25 mouse cellular contexts compared by ENCODE assay signal in the genomic region with DNA sequence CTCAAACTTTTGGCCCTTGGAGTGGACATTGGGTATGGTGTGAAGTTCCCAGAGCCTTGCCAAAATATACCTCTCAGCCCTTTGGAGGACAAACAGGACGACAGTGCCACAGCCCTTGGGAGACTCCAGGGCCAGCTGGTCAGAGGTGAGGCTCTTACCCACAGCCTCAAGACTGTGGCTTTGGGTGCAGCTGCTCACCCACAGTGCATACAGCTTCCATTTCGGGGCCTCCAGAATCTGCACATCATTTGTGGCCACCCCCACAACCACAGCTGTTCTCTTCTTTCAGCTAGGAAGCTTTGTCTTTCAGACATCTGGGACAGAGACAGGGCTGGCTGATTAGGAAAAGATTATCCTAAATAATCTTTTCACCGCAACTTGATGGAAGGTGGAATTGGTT. TPM values are rescaled to one million over a fixed set of nuclear protein-coding genes. Genes with fewer than 3 reads are reported as not detected.
"Had no signal": no experiment of that assay in that cellular context is flagged by ENCODE, and none has a peak within 500 bp of the region (broad histone marks: within the 10 kb centered on the region; RNA-seq: fewer than 3 reads in every experiment).

No protein-coding gene starts in this region.

- DNase-seq: liver, embryonic 13.5 days; liver, postnatal 0 days; lung, adult 2 months; lung, postnatal 14 days; lung, postnatal 4 days; midbrain, embryonic 14.5 days; retina, postnatal 1 day; right cerebral cortex, adult 18-20 months; right cerebral cortex, postnatal 25 days; right cerebral cortex, postnatal 4 days; spleen, adult 18-20 months; thymus, adult 18-20 months; thymus, postnatal 14 days; thymus, postnatal 36 days had no signal

- H3K4me2 ChIP-seq: liver, embryonic 13.5 days; liver, embryonic 15.5 days; lung, embryonic 15.5 days; midbrain, embryonic 12.5 days; neural tube, embryonic 12.5 days had no signal

- H3K36me3 ChIP-seq: liver, embryonic 13.5 days; liver, embryonic 15.5 days; lung, embryonic 15.5 days; midbrain, embryonic 10.5 days; midbrain, embryonic 12.5 days; neural tube, embryonic 12.5 days had no signal

- H3K4me3 ChIP-seq: liver, embryonic 13.5 days; liver, embryonic 15.5 days; lung, embryonic 15.5 days; midbrain, embryonic 10.5 days; midbrain, embryonic 12.5 days; neural tube, embryonic 12.5 days had no signal

- H3K4me1 ChIP-seq: liver, embryonic 13.5 days; liver, embryonic 15.5 days; lung, embryonic 15.5 days; midbrain, embryonic 10.5 days; midbrain, embryonic 12.5 days; neural tube, embryonic 12.5 days had no signal

- H3K9me3 ChIP-seq: liver, embryonic 13.5 days; liver, embryonic 15.5 days; lung, embryonic 15.5 days; midbrain, embryonic 10.5 days; neural tube, embryonic 12.5 days had no signal

- ATAC-seq: liver, postnatal 0 days; lung, postnatal 0 days; midbrain, embryonic 16.5 days had no signal

- H3K27me3 ChIP-seq: liver, embryonic 13.5 days; liver, embryonic 15.5 days; lung, embryonic 15.5 days; midbrain, embryonic 12.5 days; neural tube, embryonic 12.5 days had no signal

- H3K9ac ChIP-seq: liver, embryonic 13.5 days; liver, embryonic 15.5 days; liver, postnatal 0 days; lung, embryonic 15.5 days; midbrain, embryonic 12.5 days; neural tube, embryonic 12.5 days had no signal

- H3K27ac ChIP-seq: liver, embryonic 13.5 days; liver, embryonic 15.5 days; lung, embryonic 15.5 days; midbrain, embryonic 10.5 days; midbrain, embryonic 12.5 days; neural tube, embryonic 12.5 days had no signal

RNA-seq across cellular contexts. Expression of a gene that starts 27.1 kb away (rescaled TPM):
- polyA plus RNA-seq: liver, embryonic 13.5 days; liver, embryonic 15.5 days; liver, postnatal 0 days; midbrain, embryonic 10.5 days; midbrain, embryonic 12.5 days; midbrain, embryonic 14.5 days; small intestine, adult 2 months; stomach, embryonic 14.5 days; stomach, embryonic 16.5 days; thymus, postnatal 0 days had no signal
